Mouse (Mus musculus): ENCODE data around the gene Ush1c. TPM values are rescaled to one million over a fixed set of nuclear protein-coding genes. Genes with fewer than 3 reads are reported as not detected.

The Ush1c gene
- under 1 TPM; 0.15 to 0.50 TPM for total RNA-seq (2021)

DNA sequence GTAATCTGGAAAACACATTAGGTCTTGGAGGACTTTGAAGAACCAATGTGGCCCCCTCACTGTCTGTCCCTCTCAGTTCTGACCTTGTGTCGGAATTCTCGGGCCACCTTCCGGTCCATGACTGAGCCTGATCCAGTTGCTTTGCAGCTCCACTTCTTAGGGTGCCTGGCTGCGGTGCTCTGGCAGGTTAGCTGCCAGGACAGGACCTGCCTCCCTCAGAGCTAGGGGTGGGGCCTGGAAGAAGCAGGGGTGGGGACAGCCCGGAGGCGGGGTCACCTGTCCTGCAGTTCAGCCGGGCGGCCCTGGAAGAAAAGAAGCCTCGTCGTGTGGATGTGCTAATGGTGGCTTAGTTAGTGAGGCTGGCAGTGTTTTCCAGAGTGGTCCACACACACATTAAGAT is at the start of gene Ush1c:
Gene Ush1c (minus strand): TSS at position 158 of the 400 bp plus-strand sequence.
- DNase-seq, result no peak

DNA sequence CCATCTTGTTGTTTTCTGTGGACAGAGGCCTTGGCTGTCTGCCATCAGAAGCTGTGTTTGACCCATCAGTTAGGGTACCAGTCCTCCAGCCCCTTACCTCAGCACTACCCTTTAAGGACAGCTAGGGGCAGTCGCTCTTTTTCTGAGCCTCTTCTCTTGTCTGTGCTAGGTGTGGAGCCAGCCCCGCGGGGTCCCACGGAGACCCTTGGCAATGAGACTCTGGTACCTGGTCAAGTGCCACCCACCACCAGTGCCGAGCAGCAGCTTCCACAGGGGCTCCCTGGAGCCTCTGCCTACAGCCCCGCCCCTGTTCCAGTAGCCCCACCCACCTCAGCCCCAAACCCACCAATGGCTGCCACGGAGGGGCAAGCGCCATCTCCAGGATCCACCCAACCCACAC is 48.7 kb upstream of the Ush1c start:
- no peak for DNase-seq

DNA sequence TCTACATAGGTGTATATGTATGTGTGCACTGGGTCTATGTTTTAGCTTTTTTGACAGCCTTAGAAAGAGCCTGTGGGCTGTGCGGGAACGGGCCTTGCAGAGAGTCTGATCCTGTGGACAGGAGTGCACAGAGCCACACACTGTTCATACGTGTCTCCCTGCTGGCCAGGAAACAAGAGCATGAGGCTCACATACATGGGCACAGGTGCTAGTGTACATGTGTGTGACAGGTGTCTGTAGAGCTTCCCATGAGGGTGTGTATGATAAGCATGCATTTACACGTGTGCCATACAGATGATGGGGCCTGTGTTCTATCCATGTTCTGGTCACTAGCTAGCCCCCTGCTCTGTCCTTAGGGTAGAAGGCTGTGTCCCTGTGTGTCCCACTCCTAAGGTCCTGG is 48.1 kb upstream of the Ush1c start:
- DNase-seq, result no peak

DNA sequence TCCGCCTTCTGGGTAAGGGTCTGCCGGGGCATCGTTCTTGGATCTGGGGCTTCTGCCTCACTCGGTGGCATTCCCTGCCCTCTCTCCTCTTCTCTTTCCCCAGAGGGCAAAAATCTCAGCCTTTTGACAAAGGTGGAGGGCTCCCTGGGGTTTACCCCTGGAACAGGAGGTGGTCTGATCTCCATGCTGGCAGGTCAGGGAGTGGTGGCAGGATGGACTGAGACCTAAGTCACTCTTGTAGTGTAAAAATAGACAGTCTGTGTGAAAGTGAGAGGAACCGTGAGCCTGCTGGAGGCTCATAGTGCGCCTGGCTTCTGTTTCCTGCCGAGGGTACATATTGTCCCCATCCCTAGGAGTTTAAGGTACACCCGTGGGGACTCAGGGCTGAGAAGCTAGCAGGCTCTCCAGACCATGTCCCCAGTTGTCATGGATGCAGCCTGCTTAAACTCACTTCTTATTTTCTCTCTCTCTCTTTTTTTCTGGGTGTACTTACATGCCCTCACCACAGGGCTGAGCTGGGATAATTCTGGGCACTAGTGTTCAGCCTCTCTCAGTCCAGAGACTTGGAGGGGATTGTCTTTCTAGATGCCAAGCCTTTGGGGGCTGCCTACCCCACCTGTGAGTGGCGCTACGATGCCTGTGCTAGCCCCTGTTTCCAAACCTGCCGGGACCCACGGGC is 47.0 kb upstream of the Ush1c start:
- DNase-seq, result no peak

GRCm38 (mm10) chr7:46283681-46284080 is 45.4 kb upstream of the Ush1c start:
- no peak for DNase-seq

- no peak for DNase-seq
These were observed 44.0 kb upstream of the Ush1c start for GRCm38 (mm10) chr7:46282276-46282675.

GRCm38 (mm10) chr7:46280896-46281295 is 42.6 kb upstream of the Ush1c start:
- no peak for DNase-seq

DNA sequence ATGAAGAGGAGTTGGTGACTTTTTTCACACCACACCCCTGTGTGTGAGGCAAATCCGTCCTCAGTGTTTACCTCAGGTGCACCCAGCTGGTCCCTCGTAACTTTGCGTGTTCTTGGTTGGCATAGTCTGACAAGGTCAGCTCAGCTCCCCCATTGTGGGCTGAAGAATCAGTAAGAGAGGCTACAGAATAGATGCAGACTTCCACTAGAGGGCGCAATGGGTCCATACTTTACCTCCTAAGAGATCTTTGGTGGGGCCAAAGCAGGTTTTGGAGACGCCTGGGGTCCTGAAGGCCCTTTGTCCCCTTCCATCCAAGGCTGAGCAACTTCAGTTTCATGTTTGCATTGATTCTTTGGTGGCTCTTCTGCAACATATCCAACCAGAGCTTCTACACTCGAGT is 41.6 kb upstream of the Ush1c start:
- DNase-seq, result peak; percentile 27 to 48

DNA sequence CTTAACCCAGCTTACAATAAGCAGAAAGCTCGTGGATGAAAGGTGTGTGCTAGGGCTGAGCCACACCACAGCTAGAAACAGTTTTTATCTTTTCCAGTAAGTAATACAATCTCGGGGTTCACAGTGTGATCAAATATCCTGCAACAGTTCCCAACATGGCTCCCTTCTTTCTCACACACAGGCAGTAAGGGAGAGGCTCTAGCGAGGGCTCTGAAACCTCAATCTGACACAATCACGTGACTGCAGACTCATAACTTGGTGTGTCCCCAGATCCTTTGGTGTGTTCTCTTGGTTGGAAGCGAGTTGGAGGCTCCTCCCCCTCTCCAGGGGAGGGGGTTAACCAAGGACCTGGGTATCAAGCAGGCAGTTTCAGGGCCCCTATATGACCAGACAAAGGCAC is 37.9 kb upstream of the Ush1c start:
- DNase-seq, result no peak

- DNase-seq, result no peak
These were observed 13.5 kb upstream of the Ush1c start for GRCm38 (mm10) chr7:46251841-46252240.

GRCm38 (mm10) chr7:46247606-46248005 is 9.3 kb upstream of the Ush1c start:
- no peak for DNase-seq

DNA sequence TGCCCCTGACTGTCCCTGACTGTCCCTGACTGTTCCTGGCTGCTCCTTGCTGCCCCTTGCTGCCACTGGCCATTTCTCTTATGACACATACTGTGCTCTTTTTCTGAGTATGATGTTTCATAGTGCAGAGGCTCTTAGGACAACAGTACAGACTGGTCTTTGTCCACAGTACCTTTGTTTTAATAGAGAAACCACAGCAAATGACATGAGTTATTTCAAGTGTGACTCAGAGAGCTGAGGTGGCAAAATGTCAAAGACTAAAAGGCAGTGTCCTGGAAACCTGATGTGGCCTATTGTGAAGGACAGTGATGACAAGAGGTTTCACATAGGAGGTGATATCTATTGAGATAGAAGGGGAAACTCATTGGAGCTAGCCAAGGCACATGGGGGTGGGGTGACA is 8.6 kb upstream of the Ush1c start:
- no peak for DNase-seq

DNA sequence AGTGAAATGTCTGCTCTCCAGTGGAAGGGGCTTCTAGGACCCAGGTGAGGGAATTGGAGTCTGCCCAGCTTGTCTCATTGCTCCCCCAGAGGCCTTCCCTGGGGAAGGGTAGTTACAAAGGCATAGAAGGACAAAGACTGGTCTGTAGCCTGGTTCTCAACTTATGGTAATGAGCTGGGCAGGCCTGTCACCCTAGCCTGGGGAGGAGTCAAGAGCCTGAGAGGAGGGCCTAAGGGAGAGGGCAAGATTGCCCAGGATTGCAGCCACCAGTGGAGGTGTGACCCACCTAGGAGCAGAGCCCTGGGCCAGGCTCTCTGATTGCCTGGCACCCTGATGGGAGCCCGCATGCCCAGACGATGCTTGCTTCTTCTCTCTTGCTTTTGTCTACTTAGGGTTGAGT is 2.4 kb upstream of the Ush1c start, which contains the start of gene Otog:
Gene Otog (plus strand): TSS at position 292 of the 400 bp plus-strand sequence.
- no peak for DNase-seq

- no peak for DNase-seq
These were observed 1.8 kb upstream of the Ush1c start for GRCm38 (mm10) chr7:46240091-46240490.

- no peak for DNase-seq
These were observed 1.1 kb downstream of the Ush1c start for GRCm38 (mm10) chr7:46237192-46237591.

GRCm38 (mm10) chr7:46236363-46236762 is 1.9 kb downstream of the Ush1c start:
- DNase-seq, result no peak

- no peak for DNase-seq
These were observed 2.4 kb downstream of the Ush1c start for GRCm38 (mm10) chr7:46235948-46236347.

- no peak for DNase-seq
These were observed 11.4 kb downstream of the Ush1c start for GRCm38 (mm10) chr7:46226936-46227335.

DNA sequence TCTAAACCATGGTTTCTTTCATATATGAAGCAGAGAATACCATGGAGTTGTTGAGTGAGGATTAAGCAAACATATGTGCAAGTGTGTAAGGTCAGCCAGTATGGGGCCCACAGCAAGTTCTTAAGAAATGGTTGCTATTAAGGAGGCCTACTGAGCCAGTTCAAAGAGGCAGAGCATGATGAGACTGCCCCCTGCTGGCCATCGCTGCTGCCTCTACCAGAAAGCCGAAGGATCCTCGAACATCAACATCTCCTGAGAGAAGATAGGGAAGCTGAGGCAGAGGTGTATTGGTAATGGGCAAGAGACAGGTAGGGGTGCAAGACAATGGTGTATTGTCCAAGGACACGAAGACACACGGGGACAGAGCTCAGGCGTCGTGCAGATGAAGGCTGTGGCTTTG is 12.1 kb downstream of the Ush1c start:
- DNase-seq, result peak; percentile 31 to 32

DNA sequence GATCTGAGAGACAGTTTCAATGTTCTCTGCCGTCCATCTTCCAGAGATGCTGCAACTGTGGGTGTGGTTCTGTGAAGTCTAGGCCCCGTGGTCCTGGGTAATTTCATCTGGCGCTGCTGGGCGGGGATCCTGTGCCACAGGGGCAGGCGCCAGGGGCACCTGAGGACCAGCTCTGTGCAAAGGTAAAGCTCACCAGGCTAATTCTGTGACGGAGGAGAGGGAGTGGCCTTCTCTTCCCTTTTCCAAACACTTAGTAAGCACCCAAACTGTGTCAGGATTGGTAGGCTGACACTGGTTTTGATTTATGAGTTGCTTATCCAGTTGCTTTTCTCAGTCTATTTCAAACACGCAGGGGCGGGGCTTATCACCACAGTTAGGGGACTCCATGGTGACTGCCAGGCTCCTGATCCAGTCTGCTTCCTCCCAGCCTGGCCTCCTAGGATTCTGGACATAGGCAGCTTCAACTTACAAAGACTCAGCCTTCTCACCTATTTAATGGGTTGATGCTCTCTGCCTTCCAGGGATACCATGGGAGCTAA is 17.6 kb downstream of the Ush1c start:
- DNase-seq, result no peak

DNA sequence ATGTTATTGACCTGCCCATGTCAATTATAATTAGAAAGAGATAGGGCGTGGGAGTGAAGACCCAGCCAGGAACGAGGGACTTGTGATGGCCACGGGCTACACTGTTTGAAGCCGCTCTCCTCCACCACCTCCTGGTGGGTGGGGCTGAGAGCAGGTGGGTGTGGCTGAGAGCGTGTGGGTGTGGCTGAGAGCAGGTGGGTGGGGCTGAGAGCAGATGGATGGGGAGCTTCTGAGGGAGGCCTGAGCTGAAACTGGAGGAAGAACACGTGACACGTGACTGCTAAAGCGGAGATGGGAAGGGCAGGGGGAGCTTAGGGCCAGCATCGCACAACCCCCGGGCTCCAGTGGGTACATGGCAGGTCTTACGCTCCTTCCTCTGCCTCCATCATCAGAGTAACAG is 19.9 kb downstream of the Ush1c start:
- no peak for DNase-seq

DNA sequence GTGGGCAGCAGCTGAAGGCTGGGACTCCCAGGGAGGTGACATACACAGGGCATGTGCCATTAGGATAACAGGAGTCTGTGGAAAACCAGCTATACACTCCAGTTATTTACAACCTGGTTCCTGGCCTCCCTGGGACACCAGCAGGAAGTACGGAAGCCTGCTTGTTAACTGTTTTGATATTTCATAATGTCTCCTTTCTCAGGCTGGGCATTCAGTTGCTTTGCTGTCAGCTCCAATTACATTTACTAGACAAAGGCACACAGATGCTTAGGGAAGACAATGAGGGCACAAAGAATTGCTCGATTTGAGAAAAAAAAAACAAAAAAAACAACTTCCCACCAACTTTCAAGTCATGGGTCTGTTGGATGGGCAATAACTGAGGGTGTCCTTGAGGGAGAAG is 21.8 kb downstream of the Ush1c start:
- DNase-seq, result no peak

DNA sequence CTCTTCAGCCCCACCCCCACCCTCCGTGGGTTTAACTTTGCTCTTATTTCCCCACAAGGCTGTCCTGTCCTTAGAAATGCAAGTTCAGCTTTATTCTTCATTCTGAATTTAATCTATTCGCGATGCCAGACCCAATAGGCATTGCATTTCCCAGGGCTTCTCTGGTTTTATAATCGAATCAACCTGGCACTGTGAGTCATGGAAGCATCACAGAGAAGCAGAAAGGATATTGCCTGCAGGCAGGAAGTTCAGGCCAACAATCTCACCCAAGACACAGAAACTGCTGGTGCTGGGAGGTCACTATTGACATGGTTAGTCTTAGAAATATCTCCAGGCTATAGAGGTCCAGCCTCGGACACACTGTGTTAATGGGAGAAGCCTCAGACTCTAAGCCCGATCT is 28.0 kb downstream of the Ush1c start:
- DNase-seq, result no peak

- no peak for DNase-seq
These were observed 30.2 kb downstream of the Ush1c start for GRCm38 (mm10) chr7:46208131-46208530.

GRCm38 (mm10) chr7:46204775-46205174 is 33.5 kb downstream of the Ush1c start:
- DNase-seq, result no peak
